Mouse (Mus musculus): ENCODE data around the gene 2810408A11Rik.

DNA sequence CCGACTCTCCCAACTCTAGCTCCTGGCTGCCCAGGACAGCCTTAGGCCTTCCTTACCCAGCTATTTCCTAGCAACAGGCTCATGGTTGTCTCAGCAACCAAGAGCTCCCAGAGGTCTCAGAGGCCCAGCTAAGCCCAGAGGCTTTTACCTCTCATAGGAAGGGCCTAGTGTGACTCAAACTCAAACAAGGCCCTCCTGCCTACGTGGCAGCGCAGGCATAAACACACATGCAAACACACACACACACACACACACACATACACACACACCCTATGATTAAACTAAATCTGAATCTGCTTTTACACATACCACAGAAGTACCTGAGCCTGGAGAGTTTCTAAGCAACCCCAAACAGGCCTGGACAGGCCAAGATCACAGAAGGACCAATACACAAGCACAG lies 22.4 kb downstream of the 2810408A11Rik start:
- no peak for TF ChIP-seq SRF (IDR thresholded peaks at IDR 0.05; ENCODE audit: control insufficient read depth, insufficient read length, low read depth)
- no peak for TF ChIP-seq USF1 (IDR thresholded peaks at IDR 0.05; ENCODE audit: low read depth)
- TF ChIP-seq POLR2A (IDR thresholded peaks at IDR 0.05; ENCODE audit: insufficient read length, low read depth) = no peak
- TF ChIP-seq MAX (IDR thresholded peaks at IDR 0.05; ENCODE audit: low read depth) = no peak
- no peak for TF ChIP-seq MYOG (IDR thresholded peaks at IDR 0.05; ENCODE audit: control insufficient read depth in 1 of 3, insufficient read depth in 1 of 3, insufficient read length in 2 of 3, low read depth in 2 of 3)
- TF ChIP-seq CEBPB (IDR thresholded peaks at IDR 0.05; ENCODE audit: insufficient read depth, poor library complexity, severe bottlenecking) = no peak
- no peak for TF ChIP-seq E2F4 (IDR thresholded peaks at IDR 0.05; ENCODE audit: insufficient read depth)
- no peak for TF ChIP-seq REST (IDR thresholded peaks at IDR 0.05; ENCODE audit: insufficient read depth, insufficient read length)
- no peak for TF ChIP-seq TCF3 (IDR thresholded peaks at IDR 0.05; ENCODE audit: insufficient read length, low read depth)
- TF ChIP-seq TCF12 (IDR thresholded peaks at IDR 0.05; ENCODE audit: insufficient read depth, poor library complexity, severe bottlenecking) = no peak
- no peak for TF ChIP-seq MYOD1 (IDR thresholded peaks at IDR 0.05; ENCODE audit: control insufficient read depth in 1 of 3, insufficient read length in 2 of 3, low read depth in 2 of 3)
